Mouse (Mus musculus) retina, postnatal 7 days (tissue): ENCODE results near the gene Rhot2.
"Not testable (repeated sequence)": the region's sequence is repeated elsewhere in the genome, so short reads cannot be mapped to it uniquely, and the experiment has no call there.

Source experiments
- DNase-seq: peaks from one replicate; pipeline ENCODE4 v3.0.0-alpha.2; 2012; ENCODE audit warnings: low read depth, low spot score

Gene Rhot2

DNA sequence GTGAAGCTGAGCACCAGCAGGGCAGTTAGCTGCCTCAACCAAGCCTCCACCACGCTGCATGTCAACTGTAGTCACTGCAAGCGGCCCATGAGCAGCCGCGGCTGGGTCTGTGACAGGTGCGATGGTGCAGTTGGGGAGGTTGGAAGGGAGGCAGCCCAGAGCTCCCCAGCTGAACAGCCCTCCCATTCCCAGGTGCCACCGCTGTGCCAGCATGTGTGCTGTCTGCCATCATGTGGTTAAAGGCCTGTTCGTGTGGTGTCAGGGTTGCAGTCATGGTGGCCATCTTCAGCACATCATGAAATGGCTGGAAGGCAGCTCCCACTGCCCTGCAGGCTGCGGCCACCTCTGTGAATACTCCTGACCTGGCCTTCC is 16.4 kb downstream of the Rhot2 start:
- DNase-seq = no peak

DNA sequence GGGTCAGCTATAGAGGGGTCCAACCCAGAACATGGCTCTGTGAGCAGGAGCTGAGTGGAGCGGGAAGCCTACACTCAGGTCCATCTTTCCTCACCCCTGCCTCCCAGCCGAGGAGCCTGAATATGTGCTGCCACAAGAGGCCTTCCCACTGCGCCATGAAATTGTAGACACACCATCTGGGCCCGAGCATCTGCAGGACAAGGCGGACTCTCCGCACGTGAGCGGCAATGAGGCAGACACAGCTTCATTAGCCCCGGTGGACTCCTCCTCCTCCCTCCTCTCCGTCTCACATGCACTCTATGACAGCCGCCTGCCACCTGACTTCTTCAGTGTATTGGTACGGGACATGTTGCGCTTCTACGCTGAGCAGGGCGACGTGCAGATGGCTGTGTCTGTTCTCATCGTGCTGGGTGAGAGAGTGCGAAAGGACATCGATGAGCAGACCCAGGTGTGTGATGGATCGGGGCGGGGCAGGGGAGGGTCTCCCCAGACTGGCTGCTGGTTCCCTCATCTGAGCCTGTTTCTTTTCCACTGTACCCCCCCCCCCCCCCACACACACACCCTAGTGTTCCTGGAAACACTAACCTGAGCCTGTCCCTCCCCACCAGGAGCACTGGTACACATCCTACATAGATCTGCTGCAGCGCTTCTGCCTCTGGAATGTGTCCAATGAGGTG is 17.0 kb downstream of the Rhot2 start:
- no peak for DNase-seq

DNA sequence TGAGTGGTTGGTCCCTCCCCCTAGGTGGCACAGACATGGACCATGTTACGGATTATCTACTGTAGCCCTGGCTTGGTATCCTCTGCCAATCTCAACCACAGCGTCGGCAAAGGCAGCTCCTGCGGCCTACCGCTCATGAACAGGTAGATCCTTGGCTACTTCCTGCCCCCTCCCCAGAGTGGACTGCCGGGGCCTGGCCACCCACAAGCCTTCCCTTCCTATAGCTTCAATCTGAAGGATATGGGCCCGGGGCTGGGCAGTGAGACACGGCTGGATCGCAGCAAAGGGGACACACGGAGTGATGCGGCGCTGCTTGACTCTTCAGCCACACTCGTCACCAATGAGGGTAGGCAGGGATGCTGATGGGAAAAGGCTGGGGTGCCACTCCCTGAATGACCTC is 17.6 kb downstream of the Rhot2 start:
- DNase-seq = no peak

DNA sequence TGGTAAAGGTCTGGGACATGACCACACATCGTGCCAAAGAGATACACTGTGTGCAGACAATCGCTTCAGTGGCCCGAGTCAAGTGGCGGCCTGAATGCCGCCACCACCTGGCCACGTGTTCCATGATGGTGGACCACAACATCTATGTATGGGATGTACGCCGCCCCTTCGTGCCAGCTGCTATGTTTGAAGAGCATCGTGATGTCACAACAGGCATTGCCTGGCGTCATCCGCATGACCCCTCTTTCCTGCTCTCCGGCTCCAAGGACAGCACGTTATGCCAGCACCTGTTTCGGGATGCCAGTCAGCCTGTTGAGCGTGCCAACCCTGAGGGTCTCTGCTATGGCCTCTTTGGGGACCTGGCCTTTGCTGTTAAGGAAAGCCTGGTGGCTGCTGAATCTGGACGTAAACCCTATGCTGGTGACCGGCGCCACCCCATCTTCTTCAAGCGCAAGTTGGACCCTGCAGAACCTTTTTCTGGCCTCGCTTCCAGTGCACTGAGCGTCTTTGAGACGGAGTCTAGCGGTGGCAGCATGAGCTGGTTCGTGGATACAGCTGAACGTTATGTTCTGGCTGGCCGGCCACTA is 18.6 kb downstream of the Rhot2 start:
- DNase-seq = no peak

GRCm38 (mm10) chr17:25825311-25825710 is 19.3 kb downstream of the Rhot2 start:
- DNase-seq = no peak

- no peak for DNase-seq
These were observed 20.1 kb downstream of the Rhot2 start for GRCm38 (mm10) chr17:25824362-25825142.

GRCm38 (mm10) chr17:25823452-25823851 is 21.2 kb downstream of the Rhot2 start, which contains the start of gene Wdr24:
Gene Wdr24, plus strand, starts transcription at chr17:25823627.
- DNase-seq = peak; percentile 80

DNA sequence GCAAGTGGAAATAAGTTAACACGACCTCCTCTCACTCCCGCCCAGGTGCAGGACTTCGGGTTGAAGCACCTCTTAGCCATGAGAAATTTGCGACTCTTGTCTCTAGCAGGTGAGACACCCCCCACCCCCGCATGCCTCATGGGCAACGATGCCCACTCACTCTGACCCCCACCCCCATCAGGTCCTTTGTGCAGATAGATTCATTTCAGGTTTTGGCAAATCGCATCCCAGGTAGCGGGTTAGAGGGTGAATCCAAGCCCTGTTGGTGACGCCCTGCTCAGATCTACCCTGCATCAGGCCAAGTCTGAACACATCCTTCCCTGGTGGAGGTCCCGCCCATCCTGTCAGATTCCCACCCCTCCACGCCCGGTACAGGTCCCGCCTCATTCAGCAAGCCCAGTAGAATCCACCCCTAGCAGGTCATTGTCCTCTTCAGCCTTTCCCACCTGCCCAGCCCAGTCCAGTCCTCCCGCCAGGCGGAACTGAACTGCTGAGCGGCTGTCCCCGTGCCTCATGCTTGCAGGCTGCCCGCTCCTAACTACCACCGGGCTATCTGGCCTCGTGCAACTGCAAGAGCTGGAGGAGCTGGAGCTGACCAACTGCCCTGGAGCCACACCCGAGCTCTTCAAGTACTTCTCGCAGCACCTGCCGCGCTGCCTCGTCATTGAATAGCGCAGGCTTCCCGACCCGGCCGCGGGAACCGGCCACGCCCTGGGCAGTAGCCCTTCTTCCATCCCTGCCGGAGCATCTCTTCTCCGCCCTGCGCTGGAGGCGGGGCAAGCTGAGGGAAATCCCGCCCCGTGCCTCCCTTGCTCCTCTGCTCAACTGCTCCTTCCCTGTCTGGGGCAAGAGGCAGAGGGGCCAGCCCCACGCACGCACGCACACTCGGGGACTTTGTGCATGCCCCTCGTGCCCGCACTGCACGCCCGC is 25.5 kb downstream of the Rhot2 start:
- DNase-seq = no peak

DNA sequence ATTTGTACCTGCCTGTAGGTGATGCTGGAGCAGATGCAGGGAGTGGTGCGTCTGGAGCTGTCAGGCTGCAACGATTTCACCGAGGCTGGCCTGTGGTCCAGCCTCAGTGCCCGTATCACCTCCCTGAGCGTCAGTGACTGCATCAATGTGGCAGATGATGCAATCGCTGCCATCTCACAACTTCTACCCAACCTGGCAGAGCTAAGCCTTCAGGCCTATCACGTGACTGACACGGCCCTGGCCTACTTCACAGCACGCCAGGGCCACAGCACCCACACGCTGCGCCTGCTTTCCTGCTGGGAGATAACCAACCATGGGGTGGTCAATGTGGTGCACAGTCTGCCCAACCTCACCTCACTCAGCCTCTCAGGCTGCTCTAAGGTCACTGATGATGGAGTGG is 27.0 kb downstream of the Rhot2 start:
- no peak for DNase-seq

- DNase-seq = no peak
These were observed 31.2 kb downstream of the Rhot2 start for GRCm38 (mm10) chr17:25813471-25813870.

GRCm38 (mm10) chr17:25810890-25811289 is 33.8 kb downstream of the Rhot2 start:
- DNase-seq = no peak

DNA sequence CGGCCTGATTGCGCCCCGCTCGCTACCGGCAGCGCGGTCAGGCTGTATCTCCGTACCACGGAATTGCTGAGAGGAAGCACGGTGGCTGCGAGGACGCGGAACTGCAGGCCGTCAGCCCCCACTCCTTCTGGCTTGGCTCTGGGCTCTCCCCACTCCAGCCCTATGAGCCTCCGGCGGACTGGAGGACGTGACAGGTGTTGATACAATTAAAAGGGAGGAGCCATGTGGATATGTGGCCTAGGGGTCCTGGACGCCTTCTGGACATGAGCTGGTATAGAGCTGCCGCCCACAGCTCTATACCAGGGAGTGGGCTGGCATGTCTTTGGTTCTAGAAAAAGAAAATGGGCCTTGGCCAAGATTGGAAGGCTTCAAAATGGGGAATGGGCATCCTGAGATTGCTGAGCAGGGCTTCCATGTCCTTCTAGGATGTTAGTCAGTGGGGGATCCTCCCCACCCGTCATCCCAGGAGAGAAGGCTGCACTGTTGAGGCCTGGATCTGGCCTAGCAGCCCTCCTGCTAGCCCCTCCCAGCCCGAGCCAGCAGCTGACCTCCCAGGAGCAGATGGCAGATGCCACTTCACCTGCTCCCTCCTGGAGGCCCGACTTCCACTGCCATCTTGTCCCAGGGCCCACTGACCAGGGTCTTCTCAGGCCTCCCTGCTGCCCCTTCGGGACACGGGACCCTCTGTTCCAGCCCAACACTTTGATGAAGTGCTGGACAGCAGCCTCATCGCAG is 34.9 kb downstream of the Rhot2 start:
- DNase-seq = no peak

DNA sequence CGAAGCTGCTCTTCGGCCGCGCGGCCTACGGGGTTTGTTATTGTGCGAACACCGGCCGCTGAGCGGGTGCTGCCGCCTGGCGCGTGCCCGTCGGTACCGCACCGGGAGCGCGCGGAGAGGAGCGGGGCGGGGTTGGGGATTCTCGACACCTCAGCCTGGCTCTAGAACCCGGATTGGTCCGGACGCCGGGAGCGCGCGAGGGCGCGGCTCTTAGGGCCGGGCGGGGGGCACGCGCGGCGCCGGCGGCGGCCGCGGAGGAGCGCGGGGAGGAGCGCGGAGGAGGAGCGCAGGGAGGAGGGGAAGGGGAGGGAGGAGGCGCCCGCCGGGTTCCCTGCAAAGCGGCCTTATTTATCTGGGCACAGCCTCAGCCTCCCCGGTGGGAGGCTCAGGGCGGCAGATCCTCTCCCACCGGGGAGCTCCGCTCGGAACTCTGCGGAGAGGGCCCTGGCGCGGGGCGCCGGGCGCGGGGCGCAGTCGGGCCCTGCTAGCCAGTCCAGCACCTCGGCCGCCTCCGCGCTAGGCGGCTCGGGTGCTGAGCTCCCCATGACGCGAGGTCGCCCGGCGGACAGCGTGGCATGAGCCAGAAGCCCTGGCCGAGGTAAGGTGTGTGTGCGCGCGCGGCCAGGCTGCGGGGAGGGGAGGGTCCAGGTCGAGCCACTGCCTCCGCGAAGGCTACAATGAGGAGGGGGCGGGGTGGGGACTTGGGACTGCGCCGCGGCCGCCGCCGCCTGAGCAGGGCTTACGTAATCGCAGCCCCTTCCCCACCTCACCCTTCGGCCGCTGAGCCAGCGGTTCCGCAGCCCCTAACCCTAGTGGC is 35.7 kb downstream of the Rhot2 start, which contains the start of gene Fbxl16:
Gene Fbxl16 (plus strand): TSS at position 297 of the 817 bp plus-strand sequence.
- peak; percentile 89 for DNase-seq

DNA sequence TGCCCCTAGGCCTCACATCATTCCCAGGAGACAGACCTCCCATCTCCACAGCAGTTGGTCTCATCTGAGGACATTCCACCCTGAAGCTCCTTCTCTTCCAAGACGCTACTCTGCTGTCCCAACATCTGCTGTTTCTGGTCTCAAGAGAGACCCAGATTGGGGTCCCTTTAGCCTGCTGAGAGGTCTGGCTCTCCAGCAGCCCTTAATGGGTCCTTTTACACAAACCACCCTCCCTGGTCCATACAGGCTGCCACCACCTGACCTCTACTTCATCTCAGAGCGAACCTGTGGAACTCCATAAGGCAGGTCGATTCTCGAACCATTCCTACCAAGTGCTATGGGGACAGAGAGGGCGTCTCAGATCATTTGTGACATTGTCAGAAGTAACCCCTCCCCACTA is 36.6 kb downstream of the Rhot2 start:
- no peak for DNase-seq

GRCm38 (mm10) chr17:25807452-25807851 is 37.2 kb downstream of the Rhot2 start:
- DNase-seq = not testable (repeated sequence)

GRCm38 (mm10) chr17:25806507-25806906 is 38.1 kb downstream of the Rhot2 start:
- no peak for DNase-seq

DNA sequence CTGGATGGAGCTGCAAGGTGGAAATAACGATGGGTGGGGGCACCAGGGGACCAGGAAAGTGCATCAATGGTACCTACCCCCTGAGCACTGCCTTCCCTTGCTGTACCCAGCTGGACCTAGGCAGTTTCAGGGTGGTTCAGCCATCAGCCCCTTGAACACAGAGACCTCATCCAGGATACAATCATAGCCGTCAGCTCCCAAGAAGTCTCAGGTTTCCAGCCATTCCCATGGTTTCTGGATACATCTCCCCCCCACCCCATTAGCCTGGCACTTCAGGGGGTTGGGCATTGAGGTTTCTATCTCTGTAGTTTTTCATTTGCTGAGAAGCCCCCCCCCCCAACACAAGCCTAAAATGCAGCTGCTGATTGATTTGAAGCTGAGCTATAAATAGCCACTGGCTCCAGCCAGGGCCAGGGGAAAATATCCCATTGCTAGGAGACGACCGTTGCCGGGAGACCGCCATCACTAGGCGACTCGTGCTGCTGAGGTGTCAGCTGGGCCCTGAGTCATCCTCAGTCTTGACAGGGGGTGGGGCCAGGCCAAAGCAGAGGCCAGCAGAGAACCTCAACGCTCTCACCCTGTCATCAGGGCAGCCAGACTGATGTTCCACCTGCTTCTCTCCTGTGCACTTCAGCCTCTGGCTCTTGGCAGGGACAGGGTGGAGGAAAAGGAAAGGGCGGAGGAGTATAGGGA is 41.7 kb downstream of the Rhot2 start:
- no peak for DNase-seq

GRCm38 (mm10) chr17:25801029-25801428 is 43.6 kb downstream of the Rhot2 start:
- no peak for DNase-seq

GRCm38 (mm10) chr17:25796951-25797369 is 47.7 kb downstream of the Rhot2 start, which contains the start of gene Metrn:
Gene Metrn, minus strand, starts transcription at chr17:25797136.
- no peak for DNase-seq
